Mouse (Mus musculus): ENCODE results near the gene Ganab. TPM values are rescaled to one million over a fixed set of nuclear protein-coding genes. Genes with fewer than 3 reads are reported as not detected.

Ganab gene
- polyA plus RNA-seq, 1 experiment from 2014 or later, result 95.7 TPM

- Histone ChIP-seq H3K27me3 (replicated peaks; ENCODE audit: control insufficient read depth, insufficient read depth, low read length) (no peaks in the 10 kb centered on the region), H3K27ac (ENCODE audit: low read length) (peak overlapping the region; percentile 75; the same call in 1 of the 2 replicates), H3K4me1 (ENCODE audit: control insufficient read depth, insufficient read depth, low read length) (peaks cover 28% of the 10 kb centered on the region), H3K36me3 (ENCODE audit: control insufficient read depth, insufficient read depth, low read length) (peaks cover 12% of the 10 kb centered on the region), H3K4me3 (ENCODE audit: low read length) (no peak overlapping the region), H3K4me2 (ENCODE audit: low read depth, low read length) (peak overlapping the region; percentile 74; the same call in 1 of the 2 replicates), H3K9me3 (ENCODE audit: control insufficient read depth, low read length) (no peaks in the 10 kb centered on the region), H3K9ac (ENCODE audit: low read depth, low read length) (peak overlapping the region; percentile 86)
- 81% methylated on average over 15 of the region's 15 CpGs for WGBS
- ATAC-seq, result no peak
Observed at GRCm38 (mm10) chr19:8940526-8941133, 42.8 kb downstream of the Ganab start.

- Histone ChIP-seq H3K36me3 (ENCODE audit: control insufficient read depth, insufficient read depth, low read length) (peaks cover 14% of the 10 kb centered on the region), H3K4me3 (ENCODE audit: low read length) (peak overlapping the region; percentile 62), H3K4me1 (ENCODE audit: control insufficient read depth, insufficient read depth, low read length) (peaks cover 28% of the 10 kb centered on the region), H3K27me3 (replicated peaks; ENCODE audit: control insufficient read depth, insufficient read depth, low read length) (no peaks in the 10 kb centered on the region), H3K9ac (ENCODE audit: low read depth, low read length) (peak overlapping the region; percentile 86), H3K4me2 (ENCODE audit: low read depth, low read length) (peak overlapping the region; percentile 74), H3K27ac (ENCODE audit: low read length) (peak overlapping the region; percentile 75), H3K9me3 (ENCODE audit: control insufficient read depth, low read length) (no peaks in the 10 kb centered on the region)
- WGBS, result 37% methylated on average over 10 of the region's 10 CpGs
- ATAC-seq, result peak; percentile 13
Observed at GRCm38 (mm10) chr19:8941136-8941514, 43.3 kb downstream of the Ganab start.

GRCm38 (mm10) chr19:8941515-8942217 lies 43.8 kb downstream of the Ganab start, which contains the start of gene Mta2:
Gene Mta2 (plus strand): TSS chr19:8941875.
- H3K9ac ChIP-seq (ENCODE audit: low read depth, low read length), result peak within 1 kb of the TSS; percentile 86
- peak within 1 kb of the TSS; percentile 92 for H3K27ac ChIP-seq (ENCODE audit: low read length)
- peaks cover 16% of the 10 kb centered on the region for H3K36me3 ChIP-seq (ENCODE audit: control insufficient read depth, insufficient read depth, low read length)
- peak; percentile 95 for ATAC-seq
- peak within 1 kb of the TSS; percentile 62 for H3K4me3 ChIP-seq (ENCODE audit: low read length)
- no peaks in the 10 kb centered on the region for H3K9me3 ChIP-seq (ENCODE audit: control insufficient read depth, low read length)
- H3K27me3 ChIP-seq (replicated peaks; ENCODE audit: control insufficient read depth, insufficient read depth, low read length), result no peaks in the 10 kb centered on the region
- WGBS, result under 1% methylated on average over 64 of the region's 64 CpGs
- H3K4me1 ChIP-seq (ENCODE audit: control insufficient read depth, insufficient read depth, low read length), result peaks cover 28% of the 10 kb centered on the region
- H3K4me2 ChIP-seq (ENCODE audit: low read depth, low read length), result peak within 1 kb of the TSS; percentile 74

GRCm38 (mm10) chr19:8942276-8942964 lies 44.5 kb downstream of the Ganab start:
- Histone ChIP-seq H3K36me3 (ENCODE audit: control insufficient read depth, insufficient read depth, low read length) (peaks cover 17% of the 10 kb centered on the region), H3K4me1 (ENCODE audit: control insufficient read depth, insufficient read depth, low read length) (peaks cover 28% of the 10 kb centered on the region), H3K27me3 (replicated peaks; ENCODE audit: control insufficient read depth, insufficient read depth, low read length) (no peaks in the 10 kb centered on the region), H3K9ac (ENCODE audit: low read depth, low read length) (peak overlapping the region; percentile 86), H3K9me3 (ENCODE audit: control insufficient read depth, low read length) (no peaks in the 10 kb centered on the region), H3K27ac (ENCODE audit: low read length) (peak overlapping the region; percentile 92), H3K4me2 (ENCODE audit: low read depth, low read length) (peak overlapping the region; percentile 63), H3K4me3 (ENCODE audit: low read length) (peak overlapping the region; percentile 62)
- under 1% methylated on average over 46 of the region's 46 CpGs for WGBS
- ATAC-seq, result peak; percentile 54

GRCm38 (mm10) chr19:8943047-8943446 lies 45.2 kb downstream of the Ganab start:
- peak overlapping the region; percentile 63 for H3K4me2 ChIP-seq (ENCODE audit: low read depth, low read length)
- H3K9me3 ChIP-seq (ENCODE audit: control insufficient read depth, low read length), result no peaks in the 10 kb centered on the region
- peak overlapping the region; percentile 86 for H3K9ac ChIP-seq (ENCODE audit: low read depth, low read length)
- H3K36me3 ChIP-seq (ENCODE audit: control insufficient read depth, insufficient read depth, low read length), result peaks cover 20% of the 10 kb centered on the region
- H3K4me1 ChIP-seq (ENCODE audit: control insufficient read depth, insufficient read depth, low read length), result peaks cover 28% of the 10 kb centered on the region
- H3K27me3 ChIP-seq (replicated peaks; ENCODE audit: control insufficient read depth, insufficient read depth, low read length), result no peaks in the 10 kb centered on the region
- 59% methylated on average over 2 of the region's 2 CpGs for WGBS
- H3K27ac ChIP-seq (ENCODE audit: low read length), result peak overlapping the region; percentile 33
- no peak for ATAC-seq
- H3K4me3 ChIP-seq (ENCODE audit: low read length), result peak overlapping the region; percentile 62

GRCm38 (mm10) chr19:8944062-8944461 lies 46.2 kb downstream of the Ganab start:
- 39% methylated on average over 5 of the region's 5 CpGs for WGBS
- no peak for ATAC-seq
- peaks cover 28% of the 10 kb centered on the region for H3K4me1 ChIP-seq (ENCODE audit: control insufficient read depth, insufficient read depth, low read length)
- H3K4me3 ChIP-seq (ENCODE audit: low read length), result 0 out of 2 replicates have a peak overlapping the region, but pooled peaks have one; percentile 13
- H3K4me2 ChIP-seq (ENCODE audit: low read depth, low read length), result peak overlapping the region; percentile 63
- 0 out of 2 replicates have a peak overlapping the region, but pooled peaks have one; percentile 25 for H3K27ac ChIP-seq (ENCODE audit: low read length)
- H3K36me3 ChIP-seq (ENCODE audit: control insufficient read depth, insufficient read depth, low read length), result peaks cover 20% of the 10 kb centered on the region
- H3K9me3 ChIP-seq (ENCODE audit: control insufficient read depth, low read length), result no peaks in the 10 kb centered on the region
- no peaks in the 10 kb centered on the region for H3K27me3 ChIP-seq (replicated peaks; ENCODE audit: control insufficient read depth, insufficient read depth, low read length)
- H3K9ac ChIP-seq (ENCODE audit: low read depth, low read length), result peak overlapping the region; percentile 26

- Histone ChIP-seq H3K4me1 (ENCODE audit: control insufficient read depth, insufficient read depth, low read length) (peaks cover 28% of the 10 kb centered on the region), H3K4me2 (ENCODE audit: low read depth, low read length) (peak overlapping the region; percentile 56), H3K36me3 (ENCODE audit: control insufficient read depth, insufficient read depth, low read length) (peaks cover 20% of the 10 kb centered on the region), H3K27ac (ENCODE audit: low read length) (peak overlapping the region; percentile 41; the same call in 1 of the 2 replicates), H3K27me3 (replicated peaks; ENCODE audit: control insufficient read depth, insufficient read depth, low read length) (no peaks in the 10 kb centered on the region), H3K4me3 (ENCODE audit: low read length) (peak overlapping the region; percentile 37), H3K9ac (ENCODE audit: low read depth, low read length) (peak overlapping the region; percentile 58), H3K9me3 (ENCODE audit: control insufficient read depth, low read length) (no peaks in the 10 kb centered on the region)
- ATAC-seq, result no peak
- WGBS, result 23% methylated on average over 5 of the region's 5 CpGs
Observed at GRCm38 (mm10) chr19:8944750-8945149, 46.9 kb downstream of the Ganab start.

GRCm38 (mm10) chr19:8945251-8945650 lies 47.4 kb downstream of the Ganab start:
- no peaks in the 10 kb centered on the region for H3K9me3 ChIP-seq (ENCODE audit: control insufficient read depth, low read length)
- WGBS, result 78% methylated on average over 6 of the region's 6 CpGs
- H3K27me3 ChIP-seq (replicated peaks; ENCODE audit: control insufficient read depth, insufficient read depth, low read length), result no peaks in the 10 kb centered on the region
- H3K27ac ChIP-seq (ENCODE audit: low read length), result peak overlapping the region; percentile 41; the same call in 1 of the 2 replicates
- peaks cover 28% of the 10 kb centered on the region for H3K4me1 ChIP-seq (ENCODE audit: control insufficient read depth, insufficient read depth, low read length)
- ATAC-seq, result no peak
- H3K4me2 ChIP-seq (ENCODE audit: low read depth, low read length), result peak overlapping the region; percentile 56
- peaks cover 20% of the 10 kb centered on the region for H3K36me3 ChIP-seq (ENCODE audit: control insufficient read depth, insufficient read depth, low read length)
- H3K9ac ChIP-seq (ENCODE audit: low read depth, low read length), result peak overlapping the region; percentile 58
- H3K4me3 ChIP-seq (ENCODE audit: low read length), result peak overlapping the region; percentile 37

GRCm38 (mm10) chr19:8946929-8947328 lies 49.1 kb downstream of the Ganab start:
- H3K4me2 ChIP-seq (ENCODE audit: low read depth, low read length), result no peak overlapping the region
- no peak for ATAC-seq
- WGBS, result 92% methylated on average over 7 of the region's 7 CpGs
- H3K4me1 ChIP-seq (ENCODE audit: control insufficient read depth, insufficient read depth, low read length), result peaks cover 19% of the 10 kb centered on the region
- H3K36me3 ChIP-seq (ENCODE audit: control insufficient read depth, insufficient read depth, low read length), result peaks cover 27% of the 10 kb centered on the region
- H3K27me3 ChIP-seq (replicated peaks; ENCODE audit: control insufficient read depth, insufficient read depth, low read length), result no peaks in the 10 kb centered on the region
- H3K4me3 ChIP-seq (ENCODE audit: low read length), result no peak overlapping the region
- H3K9ac ChIP-seq (ENCODE audit: low read depth, low read length), result no peak overlapping the region
- no peak overlapping the region for H3K27ac ChIP-seq (ENCODE audit: low read length)
- H3K9me3 ChIP-seq (ENCODE audit: control insufficient read depth, low read length), result no peaks in the 10 kb centered on the region
